Mouse (Mus musculus) Patski (cell line): Measurements from ENCODE around the gene Gm20431. TPM values are rescaled to one million over a fixed set of nuclear protein-coding genes. Genes with fewer than 3 reads are reported as not detected.
A peak's percentile ranks its signal among the peaks of the same experiment; 100 is the strongest.
"Not testable (repeated sequence)": the region's sequence is repeated elsewhere in the genome, so short reads cannot be mapped to it uniquely, and the experiment has no call there.

ENCODE experiments used
- ATAC-seq: fragments of 100-300 bp; one replicate; pipeline ENCODE4 v1.8.0; 2021
- CTCF ChIA-PET: fragments of 350-600 bp; sonication (Branson Sonifier 250); formaldehyde crosslinking; loops from one replicate; lab custom pipeline; 2022; ENCODE audit warnings: inconsistent platforms; lab: Charles Lee
- POLR2A ChIA-PET: fragments of 350-600 bp; sonication (Branson Sonifier 250); formaldehyde crosslinking; loops from one replicate; lab custom pipeline; 2022; ENCODE audit warnings: antibody characterized with exemption, inconsistent platforms; lab: Charles Lee
- DNase-seq: peaks from one replicate; pipeline ENCODE4 v3.0.0-alpha.2; 2011; ENCODE audit warnings: low read depth, low spot score
- H3K27me3 ChIP-seq: fragments of 371-371 bp; one replicate; pipeline ENCODE4 v1.5.1; 2021
- CTCF ChIP-seq: fragments of 100-300 bp; IDR thresholded peaks from one replicate; pipeline ENCODE4 v1.5.1; 2021
- in situ Hi-C: fragments of 300-500 bp; cut with MboI; formaldehyde crosslinking; loops from 3 replicates; pipeline ENCODE4 v1.11.1; 2018; ENCODE audit warnings: low pct_unique_long_range_greater_than_20kb, mixed read lengths
- polyA plus RNA-seq: library from polyadenylated mRNA; unstranded; gene quantifications from one replicate; pipeline ENCODE4 v1.2.3, GENCODE M21; 2021

Gm20431 gene
- polyA plus RNA-seq, 1 experiment from 2014 or later: 0.95 TPM

DNA sequence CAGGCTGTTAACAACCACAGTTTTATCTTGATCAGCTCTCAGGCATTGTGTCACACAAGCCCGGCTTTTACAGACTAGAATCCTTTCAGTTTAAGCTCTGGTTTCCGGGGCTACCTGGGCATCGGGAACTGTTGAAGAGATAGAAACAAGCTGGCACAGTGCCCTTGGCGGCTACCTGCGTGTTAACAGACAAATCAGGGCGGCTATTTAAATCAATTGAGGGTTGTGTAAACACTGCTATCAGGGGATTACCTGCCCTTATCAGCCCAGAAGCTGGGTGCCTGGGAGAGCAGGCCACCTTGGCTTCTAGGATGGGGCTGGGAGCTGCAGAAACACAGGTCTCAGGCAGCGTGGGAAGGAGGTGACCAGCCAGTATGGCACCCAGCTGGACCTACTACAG is 8.6 kb downstream of the Gm20431 start:
- ChIA-PET POLR2A (no interaction called here), CTCF (no interaction called here)
- TF ChIP-seq CTCF: no peak
- DNase-seq (no peak), ATAC-seq (no peak)
- H3K27me3 ChIP-seq: no peaks in the 10 kb centered on the region
- in situ Hi-C loops: no loop called here

DNA sequence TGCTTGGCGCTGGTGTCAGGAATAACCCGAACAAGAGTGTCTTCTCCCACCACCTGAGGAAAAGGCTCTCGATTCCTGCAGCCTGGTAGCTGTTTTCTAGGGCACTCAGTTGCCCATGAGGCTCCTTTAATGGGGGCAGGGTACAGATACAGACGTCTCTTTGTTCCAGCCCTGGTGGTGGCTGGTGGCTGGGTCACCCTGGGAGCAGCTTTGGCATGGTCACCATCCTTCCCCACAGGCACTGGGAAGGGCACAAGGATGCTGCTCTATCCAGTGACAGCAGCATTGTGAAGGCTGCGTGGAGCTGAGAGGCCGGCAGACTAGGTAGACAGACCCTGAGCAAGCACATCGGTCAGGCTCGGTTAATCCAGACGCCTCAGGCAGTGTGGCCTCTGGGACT is 9.7 kb downstream of the Gm20431 start:
- ChIA-PET POLR2A (no interaction called here), CTCF (no interaction called here)
- H3K27me3 ChIP-seq: no peaks in the 10 kb centered on the region
- in situ Hi-C loops: no loop called here
- DNase-seq: no peak
- ATAC-seq: no peak
- no peak for TF ChIP-seq CTCF

- POLR2A ChIA-PET: no interaction called here
- ATAC-seq (peak; percentile 24), DNase-seq (no peak)
- no peak for TF ChIP-seq CTCF
- no peaks in the 10 kb centered on the region for H3K27me3 ChIP-seq
- in situ Hi-C loops: no loop called here
- CTCF ChIA-PET: no interaction called here
These were observed 11.8 kb downstream of the Gm20431 start for GRCm38 (mm10) chr2:167649290-167650032.

- no peak for DNase-seq
- no peak for ATAC-seq
- H3K27me3 ChIP-seq: no peaks in the 10 kb centered on the region
- TF ChIP-seq CTCF: no peak
- ChIA-PET POLR2A (no interaction called here), CTCF (no interaction called here)
- in situ Hi-C loops: no loop called here
These were observed 14.9 kb downstream of the Gm20431 start for GRCm38 (mm10) chr2:167646411-167646810.

GRCm38 (mm10) chr2:167643356-167644052 is 17.8 kb downstream of the Gm20431 start:
- H3K27me3 ChIP-seq, CTCF ChIA-PET, ATAC-seq, DNase-seq: not testable (repeated sequence)
- in situ Hi-C loops: loop anchor here (5.0 kb wide), 1 partner anchor 34 kb away; no protein-coding TSS in a partner anchor
- POLR2A ChIA-PET: interaction anchor here (0.6 kb wide), 1 partner anchor 22 kb away, joined by 3 read pairs; no protein-coding TSS in a partner anchor

- CTCF ChIA-PET: interaction anchor here (1.4 kb wide), 1 partner anchor 13 kb away, joined by 4 read pairs; no protein-coding TSS in a partner anchor
- in situ Hi-C loops: loop anchor here (5.0 kb wide), 1 partner anchor 35 kb away; no protein-coding TSS in a partner anchor
- H3K27me3 ChIP-seq: no peaks in the 10 kb centered on the region
- POLR2A ChIA-PET: no interaction called here
- TF ChIP-seq CTCF: no peak
- ATAC-seq (no peak), DNase-seq (no peak)
These were observed 19.1 kb downstream of the Gm20431 start for GRCm38 (mm10) chr2:167642164-167642563.

DNA sequence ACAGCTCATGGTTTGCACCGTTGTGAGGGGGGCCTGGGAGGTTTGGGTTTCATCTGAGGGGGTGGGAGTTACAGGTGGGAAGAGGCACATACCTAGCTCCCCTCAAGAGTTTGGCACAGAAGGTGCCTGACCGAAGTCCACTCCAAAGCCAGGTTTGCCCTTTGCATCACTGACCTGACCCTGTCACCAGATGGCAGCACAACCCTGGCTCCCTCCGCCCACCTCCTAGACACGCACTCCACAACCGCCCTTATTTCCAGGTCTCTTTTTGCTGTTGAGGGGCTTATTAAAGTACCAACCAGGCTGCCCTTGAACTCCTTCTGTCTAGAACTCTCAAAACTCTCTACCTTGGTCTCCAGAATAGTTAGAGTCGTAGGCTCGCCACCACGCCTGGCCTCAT is 20.0 kb downstream of the Gm20431 start:
- DNase-seq (no peak), ATAC-seq (no peak)
- in situ Hi-C loops: loop anchor here (5.0 kb wide), 1 partner anchor 36 kb away; no protein-coding TSS in a partner anchor
- CTCF ChIA-PET: interaction anchor here (0.6 to 1.5 kb wide), 3 partner anchors 14 to 40 kb away, joined by 3 to 4 read pairs (median 4); partner anchors contain the start of gene Gm20431
- H3K27me3 ChIP-seq: no peaks in the 10 kb centered on the region
- TF ChIP-seq CTCF: no peak
- POLR2A ChIA-PET: no interaction called here

DNA sequence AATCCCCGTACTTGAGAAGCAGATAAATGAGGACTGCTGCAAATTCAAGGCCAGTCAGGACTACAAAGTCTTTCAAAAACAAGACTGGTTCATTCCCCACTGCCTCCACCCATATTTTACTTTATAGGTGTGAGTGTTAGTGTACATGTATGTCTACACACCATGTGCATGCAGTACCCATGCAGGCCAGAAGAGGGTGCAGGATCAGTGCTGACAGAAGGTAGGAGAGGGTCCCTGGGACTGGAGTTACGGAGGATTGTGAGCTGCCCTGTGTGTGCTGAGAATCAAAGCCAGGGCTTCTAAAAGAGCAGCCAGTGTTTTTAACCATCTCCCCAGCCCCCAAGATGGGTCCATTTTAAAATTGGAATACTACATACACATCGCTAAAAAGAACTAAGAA is 21.0 kb downstream of the Gm20431 start:
- POLR2A ChIA-PET: no interaction called here
- no peaks in the 10 kb centered on the region for H3K27me3 ChIP-seq
- in situ Hi-C loops: loop anchor here (5.0 kb wide), 1 partner anchor 37 kb away; no protein-coding TSS in a partner anchor
- no peak for ATAC-seq
- no peak for DNase-seq
- no peak for TF ChIP-seq CTCF
- CTCF ChIA-PET: interaction anchor here (1.5 kb wide), 1 partner anchor 41 kb away, joined by 4 read pairs; no protein-coding TSS in a partner anchor

GRCm38 (mm10) chr2:167634865-167635512 is 26.3 kb downstream of the Gm20431 start:
- ChIA-PET CTCF (no interaction called here), POLR2A (interaction anchor here (0.7 kb wide), 1 partner anchor 75 kb away, joined by 7 read pairs; no protein-coding TSS in a partner anchor)
- DNase-seq (no peak), ATAC-seq (no peak)
- H3K27me3 ChIP-seq: no peaks in the 10 kb centered on the region
- in situ Hi-C loops: no loop called here
- no peak for TF ChIP-seq CTCF

DNA sequence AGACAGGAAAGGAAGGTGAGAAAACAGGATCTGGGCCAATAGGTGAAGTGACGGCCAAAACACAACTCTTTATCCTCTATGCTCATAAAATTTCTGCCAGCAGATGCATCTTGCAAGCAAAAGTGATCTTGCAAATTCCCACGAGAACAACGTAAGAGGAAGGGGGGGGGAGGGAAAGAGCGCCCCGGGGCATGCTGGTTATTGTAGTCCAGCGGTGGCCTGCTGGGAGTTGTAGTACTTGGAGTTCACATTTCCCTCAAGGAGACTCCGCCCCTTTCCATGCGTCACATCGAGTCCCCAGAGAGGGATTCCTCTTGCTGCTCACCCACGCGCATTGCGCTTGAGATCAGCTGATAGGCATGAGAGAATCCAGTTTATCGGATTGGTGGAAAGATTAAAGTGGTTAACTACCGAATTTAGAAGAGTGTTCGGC is 26.9 kb downstream of the Gm20431 start:
- in situ Hi-C loops: no loop called here
- ATAC-seq (no peak), DNase-seq (peak; percentile 95)
- TF ChIP-seq CTCF: no peak
- ChIA-PET POLR2A (interaction anchor here (0.7 kb wide), 1 partner anchor 76 kb away, joined by 7 read pairs; no protein-coding TSS in a partner anchor), CTCF (no interaction called here)
- H3K27me3 ChIP-seq: no peaks in the 10 kb centered on the region
